Mouse (Mus musculus) retina, postnatal 1 day (tissue): Measurements from ENCODE around the gene Fgfr2.
A peak's percentile ranks its signal among the peaks of the same experiment; 100 is the strongest.

Experiments used
- DNase-seq: peaks from one replicate; pipeline ENCODE4 v3.0.0-alpha.2; 2012

The Fgfr2 gene

DNA sequence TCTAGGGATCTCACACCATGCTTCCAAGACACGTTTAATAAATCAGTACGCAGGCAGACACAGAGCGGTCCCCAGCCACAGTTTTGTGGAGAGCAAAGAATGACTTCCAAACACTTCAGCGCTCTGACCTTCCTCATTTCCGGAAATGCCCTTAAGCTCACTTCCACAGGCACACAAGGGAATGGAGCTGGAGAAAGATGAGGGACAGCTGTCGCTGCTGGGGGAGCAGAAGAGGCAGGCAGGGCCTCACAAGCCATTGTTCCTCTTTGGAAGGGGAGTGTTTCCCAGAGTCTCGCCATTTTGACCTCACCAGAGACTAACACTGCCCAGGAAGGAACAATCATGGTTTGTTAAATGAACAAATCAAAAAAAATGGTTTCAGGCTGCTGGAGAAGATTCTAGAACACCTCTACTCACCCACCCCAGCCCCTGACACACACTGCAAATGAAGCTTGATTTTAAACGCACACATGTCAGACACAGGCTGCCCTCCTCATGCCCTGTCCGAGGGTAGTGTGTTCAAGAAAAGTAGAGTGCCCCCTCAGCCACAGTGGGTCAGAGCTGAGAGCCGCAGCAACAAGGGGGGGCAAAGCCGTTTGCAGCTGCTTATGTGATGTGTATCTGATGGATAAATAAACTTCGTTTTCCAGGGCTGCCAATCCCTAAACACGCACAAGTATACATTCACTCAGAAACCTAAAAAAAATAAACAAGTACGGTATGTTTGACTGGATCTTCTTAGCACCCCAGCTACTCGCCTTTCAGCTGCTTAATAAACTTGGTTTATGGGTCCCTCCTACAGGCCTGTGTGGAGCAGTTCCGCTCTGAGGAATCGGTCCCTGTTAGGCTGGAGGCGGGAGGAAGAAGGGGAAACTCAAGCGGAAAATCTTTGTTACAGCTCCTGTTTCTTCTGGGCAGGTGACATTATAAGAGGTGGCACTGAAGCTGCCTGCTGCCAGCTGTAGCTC lies 2844.1 kb downstream of the Fgfr2 start:
- DNase-seq: no peak

DNA sequence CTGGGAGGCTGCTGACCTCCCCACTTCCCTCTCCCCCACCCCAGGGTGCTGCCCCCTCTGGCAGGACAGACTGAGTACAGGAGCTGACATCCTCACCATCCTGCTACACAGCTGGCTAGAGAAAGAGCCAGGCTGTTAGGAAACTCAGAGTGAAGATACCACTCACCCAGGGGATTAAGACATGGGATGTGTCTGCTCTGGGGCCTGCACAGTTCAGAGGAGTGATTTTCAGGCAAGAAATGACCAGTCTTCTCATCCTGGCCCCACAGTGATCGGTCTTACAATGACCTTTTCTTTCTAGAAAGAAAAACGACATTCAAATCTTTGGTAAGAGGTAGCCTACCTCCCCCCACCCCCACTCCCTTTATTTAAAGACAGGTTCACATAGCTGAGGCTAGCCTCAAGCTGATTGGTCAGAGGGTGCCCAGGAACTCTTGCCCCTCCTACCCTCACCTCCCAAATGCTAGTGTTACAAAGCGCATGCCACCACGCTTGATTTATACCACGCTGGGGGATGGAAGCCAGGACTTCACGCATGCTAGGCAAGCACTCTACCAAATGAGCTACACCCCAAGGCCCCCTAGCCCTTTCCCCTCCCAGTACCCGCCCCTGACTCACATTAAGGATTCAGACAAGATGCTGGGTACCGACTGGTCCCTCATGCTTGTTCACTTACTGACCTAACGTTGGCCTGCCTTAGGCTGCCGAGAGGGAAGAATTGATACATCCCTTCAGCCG lies 2845.0 kb downstream of the Fgfr2 start:
- DNase-seq: no peak

DNA sequence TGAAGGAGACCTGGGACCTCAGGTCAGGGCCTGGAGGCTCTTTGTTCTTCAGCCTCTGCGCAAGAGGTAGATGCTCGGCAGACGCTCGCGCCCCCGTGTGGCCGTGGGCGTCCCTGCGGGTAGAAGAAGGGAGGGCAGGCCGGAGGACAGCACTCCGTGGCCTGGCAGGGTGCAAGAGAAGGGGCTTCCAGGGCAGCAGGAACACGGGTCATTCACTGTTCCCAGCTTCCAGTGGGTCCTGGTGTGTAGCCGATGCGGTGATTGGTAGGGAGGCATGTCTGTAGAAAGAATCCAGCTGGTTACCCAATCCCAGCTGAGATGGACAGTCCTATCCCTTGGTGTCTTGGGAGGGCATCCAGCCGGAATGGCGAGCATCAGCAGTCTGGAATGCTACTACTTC lies 2849.9 kb downstream of the Fgfr2 start:
- peak; percentile 76 for DNase-seq

DNA sequence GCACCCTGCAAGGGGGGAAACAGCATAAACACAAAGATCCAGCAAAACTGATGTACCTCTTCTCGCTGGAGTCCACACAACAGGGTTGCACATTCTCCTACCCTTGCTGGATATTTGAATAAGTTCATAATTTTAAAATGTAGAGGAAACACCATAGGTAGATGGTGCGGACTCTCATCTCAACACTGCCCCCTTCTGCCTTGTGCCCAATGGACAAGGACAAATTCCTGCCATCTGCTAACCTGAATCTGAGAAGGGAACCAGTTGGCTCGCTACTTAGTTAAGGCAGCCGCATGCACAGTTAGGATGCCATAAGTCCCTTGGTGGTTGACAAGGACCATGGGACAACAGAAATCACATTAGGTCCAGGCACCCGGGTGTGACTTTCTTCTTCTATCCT lies 2852.3 kb downstream of the Fgfr2 start:
- DNase-seq: no peak

DNA sequence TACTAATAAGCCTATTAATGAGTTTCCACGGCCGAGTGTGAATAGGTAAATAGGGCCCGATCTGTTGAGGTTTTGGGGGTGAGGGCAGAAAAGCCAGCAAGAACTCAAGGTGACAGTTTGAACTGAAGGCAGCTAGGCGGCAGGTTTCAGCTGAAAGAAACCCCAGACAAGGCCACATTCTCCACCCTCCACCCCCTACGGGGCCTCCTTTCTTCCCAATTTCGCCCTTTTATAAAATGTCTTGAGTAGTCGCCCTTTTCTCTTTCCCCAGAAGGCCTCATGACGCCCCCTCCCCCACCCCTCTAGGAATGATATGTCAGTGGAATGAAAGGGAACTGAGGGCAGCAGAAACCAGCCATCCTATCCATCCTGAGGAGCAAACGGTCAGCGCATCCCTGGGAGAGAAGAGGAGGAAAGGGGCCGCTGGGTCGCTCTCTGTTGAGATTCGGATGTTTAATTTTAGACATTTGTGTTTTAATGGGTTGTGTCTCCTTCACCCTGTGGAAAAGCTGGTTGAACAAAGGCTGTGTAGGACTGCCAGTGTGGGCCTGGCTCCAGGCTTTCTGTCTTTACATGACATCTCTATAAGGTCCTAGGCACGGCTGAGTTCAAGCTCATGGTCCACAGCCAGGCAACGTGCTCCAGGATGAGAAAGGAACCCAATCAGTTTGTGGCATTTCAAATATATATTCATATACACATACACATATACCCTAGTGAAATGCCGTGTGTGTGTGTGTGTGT lies 2853.9 kb downstream of the Fgfr2 start:
- no peak for DNase-seq

DNA sequence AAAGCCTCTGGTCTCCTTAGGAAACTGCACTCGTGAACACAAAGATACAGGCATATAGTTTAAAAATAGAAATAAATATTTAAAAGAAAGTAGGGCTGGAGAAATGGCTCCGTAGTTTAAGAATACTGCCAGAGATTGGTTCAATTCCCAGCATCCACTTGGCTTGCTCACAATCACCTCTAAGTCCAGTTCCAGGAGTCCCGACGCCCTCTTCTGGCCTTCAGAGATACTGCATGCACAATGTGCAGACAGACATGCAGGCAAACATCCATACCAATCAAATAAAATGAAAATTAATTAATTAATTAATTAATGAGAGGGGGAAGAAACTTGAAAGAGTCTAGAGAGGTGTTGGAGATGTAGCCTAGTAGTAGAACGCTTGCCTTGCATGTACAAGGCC lies 2856.1 kb downstream of the Fgfr2 start:
- peak; percentile 68 for DNase-seq

DNA sequence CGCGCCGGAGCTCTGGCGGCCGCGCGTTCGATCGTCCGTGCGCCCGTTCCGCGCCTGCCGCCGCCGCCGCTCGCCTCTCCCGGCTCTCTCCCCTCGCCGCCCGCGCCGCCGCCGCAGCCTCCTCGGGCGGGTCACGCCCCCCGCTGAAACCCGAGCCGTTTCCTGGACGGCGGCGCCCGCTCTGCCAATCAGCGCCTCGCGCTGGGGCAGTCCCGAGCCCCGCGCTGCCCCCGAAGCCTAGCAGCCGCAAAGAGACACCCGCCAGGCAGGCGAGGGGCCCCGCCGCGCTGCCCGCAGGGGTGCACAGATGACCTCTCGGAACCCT lies 2857.0 kb downstream of the Fgfr2 start:
- DNase-seq: peak; percentile 92

DNA sequence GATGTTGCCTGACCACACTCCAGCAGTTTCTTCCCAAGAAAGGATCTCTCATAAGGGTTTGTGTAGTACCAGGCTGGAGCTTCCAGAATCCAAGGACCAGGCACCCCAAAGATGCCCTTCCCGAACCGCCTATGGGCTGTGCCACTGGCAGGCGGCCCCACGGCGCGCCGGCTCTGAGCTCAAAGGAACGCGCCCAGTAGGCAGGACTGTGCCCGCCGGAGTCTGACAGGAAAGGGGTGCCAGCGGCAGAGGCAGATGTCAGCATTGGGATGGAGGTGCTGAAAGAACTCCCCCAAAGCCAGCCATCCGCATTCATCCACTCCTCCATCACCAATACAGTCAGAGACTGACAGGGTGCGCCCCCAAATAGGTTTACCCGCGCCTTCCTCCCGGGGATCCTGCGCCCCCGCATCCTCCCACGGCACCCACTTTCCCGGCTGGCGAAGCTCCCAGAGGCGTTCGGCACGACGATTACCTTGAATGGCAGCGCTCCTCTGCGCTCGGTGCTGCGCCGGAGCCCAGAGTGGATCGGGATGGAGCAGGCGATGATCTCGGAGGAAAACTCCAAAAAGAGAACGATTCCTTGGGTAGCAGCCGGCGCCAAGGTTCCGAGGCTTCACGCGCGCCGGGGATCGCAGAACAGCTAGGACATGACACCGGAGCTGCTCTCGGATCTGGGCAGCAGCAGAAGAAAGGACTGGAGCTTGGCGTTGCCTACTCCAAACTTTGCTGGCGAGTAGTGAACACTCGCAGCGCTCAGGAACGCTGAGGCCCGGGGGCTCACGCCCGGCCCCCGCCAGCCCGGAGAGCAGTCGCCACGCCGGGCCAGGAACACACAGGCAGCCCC lies 2857.6 kb downstream of the Fgfr2 start:
- DNase-seq: no peak

DNA sequence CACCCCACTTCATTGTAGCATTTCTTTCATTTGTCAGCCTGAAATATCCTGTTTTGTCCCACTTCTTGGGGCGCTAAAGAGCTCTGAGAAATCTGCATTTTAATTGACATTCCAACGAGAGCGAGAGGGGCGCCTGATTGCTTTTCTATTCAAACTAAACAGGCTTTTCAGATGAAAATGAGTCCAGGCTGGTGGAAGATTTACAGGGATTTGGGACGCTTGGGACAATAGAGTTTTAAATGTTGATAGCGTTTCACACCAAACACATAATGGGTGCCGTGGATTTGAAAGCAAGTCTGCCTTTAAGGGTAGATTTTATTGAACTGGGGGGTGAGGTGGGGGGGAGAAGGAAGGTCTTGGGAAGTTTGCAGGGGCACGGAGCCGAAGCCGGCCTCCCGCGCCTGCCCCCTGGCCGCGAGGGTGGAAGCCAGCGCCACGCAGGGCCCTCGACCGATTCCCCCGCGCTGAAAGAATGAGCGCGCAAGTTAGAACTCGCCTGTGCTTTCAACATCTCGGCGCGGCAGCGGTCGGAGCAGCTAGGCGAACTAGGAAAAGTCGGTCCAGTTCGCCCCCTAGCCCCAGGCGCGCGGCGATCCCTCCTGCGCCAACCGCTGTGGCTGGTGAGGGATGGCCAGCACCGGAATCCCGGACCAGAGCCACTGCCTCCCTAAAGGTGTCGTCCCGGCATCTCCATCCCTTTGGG lies 2858.4 kb downstream of the Fgfr2 start:
- DNase-seq: peak; percentile 62

DNA sequence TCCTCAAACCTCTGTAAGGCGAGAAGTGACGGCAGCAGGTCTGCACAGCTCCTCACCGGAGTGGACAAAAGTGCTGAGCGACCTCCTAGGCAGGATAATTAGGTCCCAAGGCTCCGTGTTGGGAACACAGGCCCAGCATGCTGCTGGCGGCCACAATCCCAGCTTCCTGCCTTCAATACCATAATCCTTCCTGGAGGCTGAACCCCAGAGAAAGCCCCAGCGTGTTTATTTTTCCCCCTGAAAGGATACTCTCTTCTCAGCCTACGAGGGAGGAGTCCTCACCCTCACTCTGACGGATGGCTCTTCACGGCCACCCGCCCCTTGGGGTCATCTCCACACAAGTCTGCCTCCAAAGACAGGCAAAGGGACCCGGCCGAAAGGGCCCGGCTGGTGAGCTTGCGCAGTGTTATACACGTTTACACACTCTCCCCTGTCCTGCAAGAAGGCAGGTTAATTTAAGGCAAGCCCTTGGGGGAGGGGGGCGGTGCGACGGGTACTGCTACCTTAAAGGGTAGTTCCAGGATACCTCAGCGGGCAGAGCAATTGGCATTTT lies 2859.3 kb downstream of the Fgfr2 start:
- DNase-seq: no peak

DNA sequence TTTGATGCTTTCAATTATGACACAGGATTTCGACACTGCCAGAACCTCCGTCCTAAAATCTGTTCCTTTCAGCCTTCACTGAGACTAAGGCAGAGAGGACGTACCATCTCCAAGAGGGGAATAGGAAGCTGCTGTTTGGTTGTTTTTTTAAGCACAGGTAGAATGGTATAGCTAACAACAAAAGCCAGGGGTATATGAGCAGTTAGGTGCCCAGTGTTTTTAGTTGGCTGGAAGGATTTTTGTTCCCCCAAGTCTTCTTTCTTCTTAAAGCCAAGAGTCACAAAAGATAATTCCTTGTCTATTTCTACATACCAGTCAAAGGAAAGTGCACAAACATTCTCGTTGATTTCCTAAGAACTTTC lies 2859.9 kb downstream of the Fgfr2 start:
- DNase-seq: no peak

DNA sequence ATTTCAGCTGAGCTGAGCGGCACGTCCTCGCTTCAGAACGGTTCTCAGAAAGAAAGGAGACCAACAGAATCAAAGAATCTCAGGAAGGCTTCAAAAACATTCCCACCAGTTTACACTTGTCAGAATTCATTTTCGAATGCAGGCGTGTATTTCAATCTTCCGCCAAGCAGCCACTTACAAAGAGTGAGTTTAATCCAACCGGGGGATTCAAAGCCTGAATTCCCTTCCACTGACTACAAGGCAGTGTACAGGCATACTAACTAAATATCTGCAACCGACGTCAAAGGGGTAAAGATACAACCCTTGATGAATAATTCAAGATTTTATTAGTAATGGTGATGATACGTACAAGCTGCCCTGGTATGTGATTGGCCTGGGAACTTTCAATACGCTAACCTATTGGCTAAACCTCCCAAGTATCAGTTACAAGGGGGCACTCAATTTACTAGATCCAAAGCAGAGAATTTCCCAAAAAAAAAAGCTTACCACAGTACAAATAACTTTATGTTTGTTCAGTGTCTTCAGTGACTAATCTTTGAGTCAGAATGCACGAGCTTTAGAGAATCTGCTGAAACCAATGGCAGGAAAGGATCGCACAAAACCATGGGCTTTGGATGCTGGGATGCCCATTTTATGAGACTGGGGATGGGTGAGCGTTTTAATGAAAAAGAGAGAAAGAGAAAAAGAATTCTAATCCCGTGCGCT lies 2860.5 kb downstream of the Fgfr2 start:
- no peak for DNase-seq

DNA sequence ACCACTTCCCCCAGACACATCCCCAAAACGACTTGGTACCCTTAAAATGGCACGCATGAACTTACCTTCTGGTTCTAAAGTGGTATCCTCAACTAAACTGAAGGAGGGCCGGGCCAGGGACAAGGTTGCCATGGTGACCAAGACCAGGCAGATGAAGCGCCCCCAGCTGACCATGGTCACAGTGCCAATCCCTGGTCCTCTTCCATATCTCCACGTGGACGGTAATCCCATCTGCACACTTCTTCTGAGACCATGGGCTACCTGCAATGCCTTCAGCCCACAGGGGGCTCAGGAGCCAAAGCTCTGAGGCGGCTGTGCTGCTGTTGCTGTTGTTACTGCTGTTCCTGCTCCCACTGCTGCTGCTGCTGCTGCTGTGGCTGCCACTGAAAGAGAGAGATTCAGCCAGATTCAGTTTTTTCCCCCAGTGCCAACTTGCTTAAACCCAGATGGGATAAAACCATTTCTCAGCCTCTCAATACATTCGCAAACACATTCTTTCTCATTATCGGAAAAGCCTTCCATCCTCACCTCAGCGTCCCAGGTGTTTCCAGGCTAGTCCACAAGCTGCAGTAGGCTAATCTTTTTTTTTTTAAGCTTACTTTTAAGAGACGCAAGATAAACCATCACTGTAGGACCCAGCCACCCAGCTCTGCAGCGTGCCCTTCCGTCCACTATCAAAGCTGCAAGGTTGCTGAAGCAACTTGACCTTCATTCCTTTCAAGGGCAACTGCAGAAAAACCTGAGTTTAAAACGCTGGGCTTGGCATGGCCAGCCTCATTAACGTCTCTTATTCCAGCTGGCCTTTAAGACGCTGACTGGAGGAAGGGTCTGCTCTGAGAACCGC lies 2861.2 kb downstream of the Fgfr2 start:
- no peak for DNase-seq

DNA sequence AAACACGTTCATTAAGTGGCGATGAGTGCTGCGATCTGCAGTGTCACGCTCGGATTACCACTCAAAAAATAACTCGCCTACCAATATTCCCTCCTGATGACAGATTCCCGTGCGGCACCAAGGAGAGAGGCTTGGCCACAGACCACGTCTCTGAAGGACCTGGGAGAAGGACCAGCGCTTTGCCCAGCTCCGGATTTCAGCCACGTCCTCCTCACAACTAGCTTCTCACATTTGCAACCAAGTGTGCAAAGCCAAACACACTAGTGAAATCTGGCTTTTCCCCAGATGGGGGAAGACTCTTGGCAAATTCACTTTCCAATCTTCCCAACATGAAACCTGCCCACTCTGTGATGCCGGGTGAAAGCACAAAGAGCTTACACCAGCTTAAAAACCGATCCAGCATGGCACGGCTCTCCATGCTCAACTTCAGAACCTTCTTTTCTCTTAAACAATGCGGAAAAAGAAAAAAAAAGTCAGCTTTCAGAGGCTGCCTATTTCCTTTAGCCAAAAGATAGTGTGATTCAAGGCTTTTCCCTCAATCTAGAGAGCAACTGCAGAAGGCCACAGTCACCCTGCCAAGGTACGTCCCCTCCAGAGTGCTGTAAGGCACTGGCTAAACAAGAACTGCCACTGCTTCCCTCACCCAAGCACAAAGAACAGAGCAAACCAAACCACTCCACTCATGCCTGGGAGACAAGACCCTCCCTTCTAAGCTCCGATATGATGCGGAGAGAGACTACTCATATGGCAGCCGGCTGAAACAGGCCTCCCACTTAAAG lies 2862.1 kb downstream of the Fgfr2 start:
- DNase-seq: no peak

DNA sequence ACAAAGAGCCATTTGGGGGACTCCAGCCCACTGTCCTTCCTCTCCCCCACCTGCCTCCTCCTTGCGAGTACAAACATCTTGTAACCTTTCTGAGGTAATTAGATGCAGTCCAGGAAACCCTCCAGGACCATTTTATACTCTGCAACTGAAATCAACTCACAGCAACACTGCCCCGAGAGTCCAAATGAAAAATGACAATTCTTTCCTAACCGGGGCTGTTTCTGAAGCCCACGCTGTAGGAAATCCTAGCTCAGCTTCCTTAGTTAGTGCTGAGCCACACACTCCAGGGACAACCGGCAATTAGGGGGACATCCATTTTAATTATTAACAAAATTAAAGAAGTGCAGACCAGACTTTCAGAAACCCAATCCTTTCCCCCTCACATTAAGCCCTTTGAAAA lies 2863.1 kb downstream of the Fgfr2 start:
- DNase-seq: no peak

DNA sequence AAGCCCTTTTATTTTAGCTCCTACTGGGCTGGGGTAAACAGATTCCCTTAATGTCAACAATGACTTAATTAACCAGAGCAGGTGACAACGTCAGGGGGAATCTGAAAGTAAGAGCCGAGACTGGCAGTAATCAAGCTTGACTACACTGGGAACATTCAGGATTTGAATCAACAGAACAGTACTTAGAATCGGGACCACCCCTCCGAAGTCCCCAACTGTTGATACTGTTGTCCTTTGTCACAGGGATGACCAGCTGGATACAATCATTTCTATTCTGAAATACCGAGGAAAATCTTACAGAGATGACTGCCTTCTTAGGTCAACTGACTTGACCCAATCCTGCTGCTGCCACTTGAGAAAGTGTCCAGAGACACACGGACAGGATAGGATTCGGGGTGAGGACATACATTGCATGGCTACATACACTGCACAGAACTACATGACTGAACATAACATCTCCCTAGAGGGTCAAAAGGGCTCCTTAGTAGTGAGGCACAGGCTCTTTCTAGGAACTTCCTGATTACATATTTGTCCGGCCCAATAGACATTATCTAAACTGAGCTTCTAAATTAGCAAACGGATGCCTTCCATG lies 2864.3 kb downstream of the Fgfr2 start:
- DNase-seq: peak; percentile 67

DNA sequence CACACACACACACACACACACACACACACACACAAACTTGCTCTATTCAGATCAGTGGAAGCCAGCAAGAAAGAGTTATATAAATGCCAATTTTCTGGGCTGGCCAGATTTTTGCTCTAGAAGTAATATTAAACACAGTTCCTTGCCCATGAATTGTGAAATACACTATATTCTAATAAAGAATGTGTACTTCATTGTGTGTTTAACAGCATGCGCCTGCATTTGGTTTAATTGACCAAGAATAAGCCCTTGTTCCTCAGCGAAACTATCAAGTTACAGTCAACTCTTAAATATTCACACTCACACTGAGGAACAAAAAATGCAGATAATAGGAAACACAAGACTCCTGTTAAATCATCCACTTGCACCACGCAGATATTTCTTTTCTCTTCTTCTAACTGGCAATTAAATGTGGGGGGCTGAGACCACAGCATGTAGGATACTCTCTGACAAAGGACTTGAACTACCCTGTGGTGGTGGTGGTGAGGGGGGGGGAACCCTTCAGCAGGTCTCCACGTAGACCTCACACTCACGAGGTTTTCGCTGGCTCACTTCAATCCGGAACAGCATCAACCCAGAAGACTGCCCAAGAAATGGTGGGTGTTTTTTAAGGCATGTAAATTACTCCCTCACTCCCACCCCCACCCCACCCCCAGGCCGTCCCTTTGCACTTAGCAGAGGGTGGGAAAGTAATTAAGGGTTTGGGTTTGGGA lies 2865.0 kb downstream of the Fgfr2 start:
- no peak for DNase-seq

DNA sequence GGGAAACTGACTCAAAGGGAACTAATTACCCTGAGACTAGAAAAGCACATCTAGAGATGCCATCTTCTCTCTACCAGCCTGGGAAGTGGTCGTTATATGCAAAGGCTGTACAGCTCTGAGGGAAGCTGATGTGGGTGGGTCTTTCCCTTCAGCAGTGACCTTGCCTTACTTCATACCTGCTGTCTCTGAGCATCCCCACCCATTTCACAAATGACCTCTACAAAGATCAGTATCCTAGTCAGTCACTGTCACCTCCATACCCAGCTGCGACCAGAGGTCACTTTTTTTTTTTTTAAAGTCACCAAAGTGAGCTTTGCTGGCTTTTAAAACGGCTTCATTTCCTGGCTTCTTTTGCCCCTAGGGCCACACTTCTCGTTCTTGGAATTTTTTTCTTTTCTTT lies 2869.9 kb downstream of the Fgfr2 start:
- no peak for DNase-seq
